Mouse (Mus musculus) MEL-GATA-1-ER (cell line): ENCODE measurements around the gene Zfp53.
"Not testable (repeated sequence)": the region's sequence is repeated elsewhere in the genome, so short reads cannot be mapped to it uniquely, and the experiment has no call there.

Source experiments
- DNase-seq: peaks from one replicate; pipeline ENCODE4 v3.0.0-alpha.2; 2012; ENCODE audit warnings: low read depth; ENCODE audit errors: extremely low read depth

Zfp53 gene

DNA sequence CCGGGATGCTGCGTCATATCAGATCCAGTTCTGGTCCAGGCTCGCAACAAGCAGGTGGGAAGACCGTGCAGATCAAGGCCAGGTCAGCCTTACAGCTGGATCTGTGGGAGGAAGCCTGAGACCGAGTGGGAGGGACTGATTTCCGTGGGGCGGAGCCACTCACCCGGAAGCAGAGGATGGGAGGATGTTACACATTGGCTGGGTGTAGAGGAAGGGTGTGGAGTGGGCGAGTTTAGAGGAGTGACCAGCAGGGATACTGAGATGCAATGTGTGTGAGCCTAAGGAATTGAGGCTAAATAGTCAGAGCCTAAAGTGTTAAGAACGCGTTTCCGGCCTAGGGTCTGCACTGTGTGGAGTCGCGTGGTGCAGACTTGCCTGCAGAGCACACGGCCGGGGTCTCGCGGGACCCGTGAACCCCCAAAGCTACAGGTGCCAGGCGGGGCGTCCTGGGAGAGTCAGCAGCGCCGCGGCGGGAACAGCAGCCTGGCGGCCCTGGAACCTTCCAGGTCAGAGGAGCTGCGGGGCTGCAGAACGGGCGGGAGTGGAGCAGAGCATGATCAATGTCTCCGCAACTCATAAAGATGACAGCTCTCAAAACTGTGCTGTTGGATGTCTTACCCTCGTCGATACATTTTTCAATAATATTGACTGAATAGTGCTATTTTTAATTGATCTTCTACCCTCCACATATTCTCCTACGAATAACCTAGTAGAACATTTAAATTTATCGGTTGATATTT, at the start of gene Zfp53:
Gene Zfp53 (plus strand): TSS at position 239 of the 740 bp plus-strand sequence.
- DNase-seq, result peak; percentile 85

GRCm38 (mm10) chr17:21449669-21450068, 39.1 kb upstream of the Zfp53 start:
- DNase-seq, result peak; percentile 62

DNA sequence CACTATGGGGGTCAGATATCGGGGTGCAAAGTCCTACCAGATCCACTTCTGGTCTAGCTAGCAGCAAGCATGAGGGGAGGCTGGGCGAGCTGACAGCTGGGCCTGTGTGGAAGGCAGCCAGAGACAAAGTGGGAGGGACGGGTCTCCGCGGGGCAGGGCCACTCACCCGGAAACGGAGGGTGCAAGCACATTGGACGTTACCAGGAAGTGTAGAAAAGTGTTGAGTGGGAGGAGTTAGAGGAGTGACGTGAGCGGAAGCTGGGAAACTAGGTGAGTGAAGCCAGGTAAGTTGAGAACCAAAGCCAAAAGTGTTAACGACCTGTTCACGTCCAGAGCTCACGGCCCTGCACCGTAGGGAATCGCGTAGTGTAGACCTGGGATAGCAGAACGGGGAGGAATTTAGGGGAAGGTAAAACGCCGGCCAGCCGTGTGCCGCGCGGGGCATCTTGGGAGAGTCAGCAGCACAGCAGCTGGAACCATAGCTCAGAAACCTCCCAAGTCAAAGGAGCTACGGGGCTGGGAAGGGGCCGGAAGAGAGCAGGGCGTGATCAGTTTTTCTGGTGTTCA, 38.6 kb upstream of the Zfp53 start, which contains the start of gene Zfp51:
Gene Zfp51 (plus strand): TSS at position 237 of the 567 bp plus-strand sequence.
- peak; percentile 88 for DNase-seq

- DNase-seq, result no peak
Measured at GRCm38 (mm10) chr17:21463550-21463949, 25.2 kb upstream of the Zfp53 start.

GRCm38 (mm10) chr17:21472032-21472652, 16.7 kb upstream of the Zfp53 start:
- no peak for DNase-seq

DNA sequence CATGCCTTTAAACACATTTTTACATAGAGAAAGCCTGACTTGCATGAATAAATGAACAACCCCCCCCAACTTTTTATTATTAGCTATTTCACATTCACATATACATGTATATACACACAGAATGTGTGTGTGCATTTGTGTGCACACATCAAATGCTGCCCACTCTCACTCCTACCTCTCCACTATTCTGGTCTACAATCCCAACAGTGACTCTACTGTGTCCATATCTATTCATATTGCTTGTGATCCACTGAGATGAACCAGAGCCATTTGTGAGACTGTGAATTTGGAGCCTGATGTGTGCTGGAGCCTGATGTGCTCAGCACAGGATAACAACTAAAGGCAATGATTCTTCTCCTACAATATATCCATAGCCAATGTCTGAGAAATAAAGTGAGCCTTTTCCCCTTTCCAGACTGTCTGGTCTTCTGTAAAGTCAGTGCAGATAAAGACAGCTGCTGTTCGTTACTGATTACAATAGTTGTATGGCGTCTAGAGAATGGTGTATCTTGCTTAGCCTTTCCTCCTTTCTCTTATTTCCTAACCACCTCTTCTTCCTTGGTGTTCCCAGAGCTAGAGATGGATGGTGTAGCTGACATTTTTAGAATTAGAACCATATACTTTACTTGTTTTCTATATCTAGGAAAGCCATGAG, 16.0 kb upstream of the Zfp53 start:
- DNase-seq, result peak; percentile 22

DNA sequence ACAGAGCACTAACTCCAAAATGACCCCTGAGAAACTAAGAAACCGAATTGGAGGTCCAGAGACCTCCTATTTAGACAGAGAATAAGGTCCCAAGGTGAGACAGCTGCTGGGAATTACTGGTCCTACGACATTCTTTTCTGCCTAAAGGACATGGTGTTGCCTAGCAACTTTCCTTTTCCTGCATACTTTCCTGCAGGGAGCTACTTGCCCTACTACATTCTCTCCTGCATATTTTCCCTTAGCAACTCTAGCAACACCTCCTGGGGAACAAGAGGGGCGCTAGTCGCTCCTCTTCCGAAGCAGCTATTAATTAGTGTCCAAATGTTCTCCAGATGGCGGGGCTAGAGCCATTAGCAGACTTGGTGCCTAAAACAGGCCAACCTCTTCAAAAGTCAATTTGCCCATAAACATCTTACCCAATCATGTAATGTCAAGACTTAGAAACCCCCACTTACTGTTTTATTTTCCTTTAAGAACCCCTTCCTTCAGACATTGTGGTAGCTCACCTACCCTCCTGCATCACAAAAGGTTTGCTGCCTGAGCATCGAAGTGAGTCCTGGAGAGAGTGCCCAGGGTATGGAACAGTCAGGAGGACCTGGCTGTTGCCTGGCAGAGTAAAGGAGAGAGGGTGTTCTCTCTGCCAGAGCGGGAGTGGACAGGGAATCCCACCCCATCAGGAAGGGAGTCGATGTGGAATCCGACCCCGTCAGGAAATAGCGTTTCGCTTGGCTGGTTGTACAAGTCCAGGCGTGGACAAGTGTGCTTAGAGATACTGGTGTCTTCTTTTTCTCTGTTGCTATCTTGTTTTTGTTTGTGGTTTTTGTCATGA, 15.2 kb upstream of the Zfp53 start:
- DNase-seq, result no peak

DNA sequence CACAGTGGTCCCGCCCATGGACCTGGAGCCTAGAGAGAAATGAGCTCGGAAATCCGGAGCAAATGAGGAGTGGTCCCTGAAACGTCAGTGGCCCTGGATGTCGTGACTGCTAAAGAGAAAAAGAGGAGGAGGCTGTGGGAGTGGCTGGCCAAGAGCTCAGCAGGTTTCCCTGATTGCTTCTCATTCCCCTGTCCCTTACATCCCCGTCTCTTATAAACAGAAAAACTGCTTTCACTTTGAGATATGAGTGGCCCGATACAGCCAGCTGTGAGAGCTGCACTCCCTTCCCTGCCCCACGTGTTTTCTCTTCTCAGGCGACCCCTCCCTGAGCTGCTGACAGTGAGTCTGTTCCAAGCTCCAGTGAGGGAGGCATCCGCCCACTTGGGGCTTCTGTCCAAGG, 14.1 kb upstream of the Zfp53 start:
- DNase-seq, result not testable (repeated sequence)

DNA sequence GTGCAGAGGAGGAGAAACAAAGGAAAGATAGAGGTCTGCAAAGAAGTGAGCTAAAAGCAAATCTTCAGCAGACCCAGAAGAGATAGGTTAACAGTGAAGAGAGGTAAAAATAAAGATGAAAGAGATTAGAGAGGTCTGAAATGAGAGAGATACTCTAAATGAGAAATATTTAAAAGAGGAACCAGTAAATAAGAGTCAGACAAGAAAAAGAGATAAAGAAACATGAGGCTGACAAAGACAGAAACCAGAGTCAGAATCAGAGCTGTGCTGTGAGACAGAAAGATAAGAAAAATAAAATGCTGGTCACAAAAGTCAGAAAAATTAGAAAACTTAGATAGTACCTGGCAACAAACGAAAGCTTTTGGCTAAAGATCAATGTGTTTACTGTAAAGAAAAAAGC, 13.5 kb upstream of the Zfp53 start:
- not testable (repeated sequence) for DNase-seq

- DNase-seq, result not testable (repeated sequence)
Measured at GRCm38 (mm10) chr17:21476351-21476750, 12.4 kb upstream of the Zfp53 start.

DNA sequence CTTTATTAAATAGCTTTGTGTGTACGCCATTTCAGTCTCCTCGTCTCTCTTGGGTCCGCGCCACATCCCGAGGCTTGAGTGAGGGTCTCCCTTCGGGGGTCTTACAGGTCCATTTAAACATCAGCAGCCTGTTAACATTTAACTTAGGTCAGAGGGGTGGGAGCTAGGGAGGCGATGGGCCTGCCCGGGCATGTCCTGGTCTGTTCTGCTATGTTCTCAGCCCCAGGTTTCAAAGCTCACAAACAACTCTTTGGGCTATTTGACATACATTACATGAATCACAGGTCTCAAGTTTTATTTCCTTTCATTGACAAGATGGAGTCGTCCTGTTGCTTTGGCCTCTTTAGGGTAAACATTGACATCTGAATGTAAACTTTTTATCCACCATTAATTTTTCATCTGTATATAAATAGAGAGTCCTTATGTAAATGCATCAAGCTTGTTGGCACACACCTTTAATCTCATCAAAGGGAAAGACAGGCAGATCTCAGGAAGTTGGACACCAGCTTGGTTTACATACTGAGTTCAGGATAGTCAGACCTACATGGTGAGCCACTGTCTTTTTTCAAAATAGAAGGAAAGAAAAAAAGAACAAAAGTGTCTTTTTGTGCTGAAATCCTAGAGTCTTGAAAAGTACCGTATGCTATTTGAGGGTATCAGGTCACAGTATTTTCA, 10.6 kb upstream of the Zfp53 start:
- not testable (repeated sequence) for DNase-seq

- peak; percentile 44 for DNase-seq
Measured at GRCm38 (mm10) chr17:21489500-21490001, 753 bp downstream of the Zfp53 start.

- DNase-seq, result no peak
Measured at GRCm38 (mm10) chr17:21501365-21501764, 12.6 kb downstream of the Zfp53 start.

DNA sequence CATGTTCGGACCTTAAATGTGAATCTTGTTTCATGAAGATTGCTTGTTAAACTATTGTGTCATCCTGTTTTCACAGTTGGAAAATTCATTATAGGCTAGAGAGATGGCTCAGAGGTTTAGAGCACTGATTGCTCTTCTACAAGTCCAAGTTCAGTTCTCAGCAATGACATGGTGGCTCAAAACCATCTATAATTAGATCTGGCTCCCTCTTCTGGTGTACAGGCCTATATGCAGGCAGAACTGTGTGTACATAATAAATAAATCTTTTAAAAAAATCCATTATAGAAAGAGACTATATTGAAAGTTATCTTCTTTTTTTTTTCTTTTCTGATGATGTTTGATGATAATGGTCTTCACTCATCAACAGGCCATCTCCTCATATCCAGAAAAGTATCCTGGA, 15.7 kb downstream of the Zfp53 start:
- peak; percentile 6 for DNase-seq

DNA sequence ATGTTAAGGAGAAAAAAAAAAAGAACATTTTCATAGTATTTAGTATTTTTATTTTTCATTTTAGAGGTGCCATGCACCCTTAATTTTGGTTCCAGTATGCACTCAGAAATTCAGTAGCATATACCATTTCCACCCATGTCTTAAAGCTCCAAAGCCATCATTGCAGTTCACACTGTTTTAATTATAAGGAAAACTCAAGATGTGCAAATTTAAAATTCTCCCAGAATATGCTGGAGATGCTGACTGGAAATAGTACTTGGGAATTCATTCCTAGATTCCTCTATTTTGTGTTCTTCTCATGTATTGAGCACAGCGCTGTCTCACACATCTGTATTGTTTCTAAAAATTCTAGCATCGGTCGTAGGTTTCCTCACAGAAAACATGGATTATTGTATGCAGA, 17.5 kb downstream of the Zfp53 start:
- no peak for DNase-seq

GRCm38 (mm10) chr17:21509756-21510155, 21.0 kb downstream of the Zfp53 start:
- no peak for DNase-seq

DNA sequence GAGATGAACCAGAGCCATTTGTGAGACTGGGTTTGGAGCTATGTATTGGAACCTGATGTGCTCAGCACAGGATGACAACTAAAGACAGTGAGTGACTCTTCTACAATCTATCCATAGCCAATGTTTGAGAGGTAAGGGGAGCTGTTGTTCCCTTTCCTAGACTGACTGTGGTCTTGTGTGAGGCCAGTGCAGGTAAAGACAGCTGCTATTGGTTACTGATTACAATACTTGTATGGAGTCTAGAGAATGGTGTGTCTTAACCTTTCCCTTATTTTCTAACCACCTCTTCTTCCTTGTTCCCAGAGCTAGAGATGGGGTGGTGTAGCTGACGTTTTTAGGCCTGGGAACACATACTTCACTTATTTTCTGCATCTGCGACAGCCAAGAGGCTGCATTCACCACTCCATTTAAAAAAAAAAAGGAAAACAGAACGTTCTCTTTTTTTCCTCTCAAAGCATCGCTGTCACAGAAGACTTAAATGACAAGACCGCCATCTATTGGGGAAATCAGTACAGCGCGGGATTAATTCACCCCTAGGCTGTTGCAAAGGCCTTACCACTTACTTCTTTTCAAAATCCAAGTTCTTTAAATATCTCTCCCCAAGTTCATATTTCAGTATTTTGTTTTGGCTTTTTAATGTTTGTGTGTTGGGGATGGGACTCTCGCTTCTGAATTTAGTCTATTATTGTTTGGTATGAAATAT, 26.8 kb downstream of the Zfp53 start:
- peak; percentile 77 for DNase-seq

DNA sequence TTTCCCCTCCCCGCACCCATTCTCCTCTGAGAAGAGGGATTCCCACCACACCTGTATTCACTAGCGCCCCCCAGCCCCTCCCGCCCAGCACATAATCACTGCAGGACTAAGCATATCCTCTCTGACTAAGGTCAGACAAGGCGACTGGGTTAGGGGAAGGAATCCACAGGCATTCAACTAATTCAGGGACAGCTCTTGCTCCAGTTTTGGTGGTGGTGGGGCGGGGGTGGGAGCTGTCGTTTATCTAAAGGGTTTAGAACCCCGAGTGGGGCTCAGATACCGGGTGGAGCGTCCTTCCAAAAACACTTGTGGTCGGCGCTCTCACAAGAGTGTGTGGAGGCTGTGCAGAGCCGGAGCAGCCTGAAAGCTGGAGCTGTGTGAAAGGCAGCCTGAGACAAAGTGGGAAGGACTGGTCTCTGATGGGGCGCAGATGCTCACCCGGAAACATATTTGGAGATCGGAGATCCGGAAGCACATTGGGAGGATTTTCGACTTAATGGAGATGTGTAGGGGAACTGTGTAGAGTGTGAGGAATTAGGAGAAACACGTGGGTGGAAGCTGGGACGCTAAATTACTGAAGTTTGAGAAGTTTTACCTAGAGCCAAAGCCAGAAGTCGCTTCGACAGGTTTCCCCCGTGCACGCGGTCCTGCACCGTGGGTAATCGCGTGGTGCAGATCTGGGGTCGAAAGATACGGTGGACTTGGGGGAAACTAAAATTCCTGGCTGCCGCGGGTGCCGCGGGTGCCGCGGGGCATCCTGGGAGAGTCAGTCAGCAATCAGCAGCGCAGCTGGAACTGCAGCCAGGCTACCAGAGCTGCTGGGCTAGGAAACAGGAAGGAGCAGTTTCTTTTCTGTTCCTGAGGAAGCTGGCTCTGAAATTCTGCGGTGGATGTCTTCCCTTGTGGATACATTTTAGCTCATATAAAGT, 27.7 kb downstream of the Zfp53 start:
- peak; percentile 76 for DNase-seq
